Comparison of ENCODE assay signal across 30 mouse cellular contexts in genomic region chr10:102881824-102882438, GRCm38 (mm10).
"Had no signal": no experiment of that assay in that cellular context is flagged by ENCODE, and none has a peak within 500 bp of the region (broad histone marks: within the 10 kb centered on the region; RNA-seq: fewer than 3 reads in every experiment).

No protein-coding gene starts in this region.

- ATAC-seq: hindbrain, postnatal 0 days; intestine, embryonic 16.5 days; liver, postnatal 0 days had no signal

- H3K4me1 ChIP-seq: heart, embryonic 13.5 days; heart, embryonic 15.5 days; hindbrain, embryonic 15.5 days; liver, embryonic 13.5 days; liver, embryonic 15.5 days had no signal

- DNase-seq: gastrocnemius, postnatal 14 days; gastrocnemius, postnatal 36 days; heart, adult 11 months; heart, adult 2 months; heart, postnatal 14 days; heart, postnatal 36 days; kidney, adult 11 months; kidney, adult 2 months; kidney, adult 9 months; kidney, postnatal 14 days; kidney, postnatal 36 days; layer of hippocampus, adult 9-11 months; layer of hippocampus, postnatal 36 days; liver; liver, embryonic 13.5 days; liver, postnatal 0 days had no signal

- H3K9me3 ChIP-seq: heart, embryonic 13.5 days; heart, embryonic 15.5 days; hindbrain, embryonic 13.5 days; hindbrain, embryonic 15.5 days; kidney, embryonic 15.5 days; limb, embryonic 10.5 days; limb, embryonic 12.5 days; liver, embryonic 13.5 days; liver, embryonic 15.5 days had no signal

- H3K9ac ChIP-seq: heart, embryonic 13.5 days; heart, embryonic 15.5 days; hindbrain, embryonic 13.5 days; hindbrain, embryonic 15.5 days; kidney, embryonic 15.5 days; limb, embryonic 12.5 days; liver, embryonic 13.5 days; liver, embryonic 15.5 days; liver, postnatal 0 days had no signal

- H3K36me3 ChIP-seq: heart, embryonic 13.5 days; heart, embryonic 15.5 days; hindbrain, embryonic 13.5 days; hindbrain, embryonic 15.5 days; kidney, embryonic 15.5 days; limb, embryonic 10.5 days; limb, embryonic 12.5 days; liver, embryonic 13.5 days; liver, embryonic 15.5 days had no signal

- H3K27ac ChIP-seq: heart, adult 2 months; heart, embryonic 13.5 days; heart, embryonic 15.5 days; hindbrain, embryonic 13.5 days; hindbrain, embryonic 15.5 days; hindbrain, postnatal 0 days; kidney, embryonic 15.5 days; kidney, postnatal 0 days; left cerebral cortex, adult 2 months; limb, embryonic 10.5 days; limb, embryonic 12.5 days; liver, embryonic 13.5 days; liver, embryonic 15.5 days had no signal

- H3K27me3 ChIP-seq: heart, embryonic 13.5 days; heart, embryonic 15.5 days; hindbrain, embryonic 13.5 days; hindbrain, embryonic 15.5 days; kidney, embryonic 15.5 days; limb, embryonic 12.5 days; liver, embryonic 13.5 days; liver, embryonic 15.5 days had no signal

- H3K4me3 ChIP-seq: heart, adult 2 months; heart, embryonic 13.5 days; heart, embryonic 15.5 days; hindbrain, embryonic 13.5 days; hindbrain, embryonic 15.5 days; kidney, embryonic 15.5 days; left cerebral cortex, adult 2 months; limb, embryonic 10.5 days; limb, embryonic 12.5 days; liver, embryonic 13.5 days; liver, embryonic 15.5 days had no signal

- H3K4me2 ChIP-seq: heart, embryonic 11.5 days; heart, embryonic 13.5 days; heart, embryonic 15.5 days; hindbrain, embryonic 13.5 days; hindbrain, embryonic 15.5 days; kidney, embryonic 15.5 days; limb, embryonic 12.5 days; liver, embryonic 11.5 days; liver, embryonic 13.5 days; liver, embryonic 15.5 days had no signal
